Mouse (Mus musculus): ENCODE data around the gene Ffar2. TPM values are rescaled to one million over a fixed set of nuclear protein-coding genes. Genes with fewer than 3 reads are reported as not detected.
A peak's percentile ranks its signal among the peaks of the same experiment; 100 is the strongest.
"Not testable (repeated sequence)": the region's sequence is repeated elsewhere in the genome, so short reads cannot be mapped to it uniquely, and the experiment has no call there.

Ffar2 gene
- polyA plus RNA-seq, 1 experiment from 2014 or later = 0.39 TPM

DNA sequence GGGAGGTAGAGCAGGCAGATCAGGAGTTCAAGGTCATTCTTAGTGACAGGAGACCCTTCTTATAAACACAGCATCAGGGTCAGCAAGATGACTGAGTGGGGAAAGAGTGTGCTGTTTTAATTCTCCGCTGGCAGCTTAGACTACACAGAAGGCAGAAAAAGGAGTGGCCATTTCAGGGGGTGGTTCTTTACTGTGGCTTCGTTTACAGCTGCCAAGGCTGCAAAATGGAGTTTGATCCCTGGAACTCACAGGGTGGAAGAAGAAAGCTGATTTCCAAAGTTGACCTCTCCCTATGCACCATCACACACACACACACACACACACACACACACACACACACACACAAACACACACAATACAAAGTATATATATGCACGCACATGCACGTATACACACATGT lies 17.8 kb upstream of the Ffar2 start:
- Histone ChIP-seq H3K4me3 (ENCODE audit: low read depth, low read length) (no peak overlapping the region), H3K27ac (ENCODE audit: low read depth) (no peak overlapping the region), H3K27me3 (ENCODE audit: insufficient read depth, low read length) (no peaks in the 10 kb centered on the region), H3K4me2 (no peak overlapping the region), H3K36me3 (ENCODE audit: insufficient read depth) (no peaks in the 10 kb centered on the region), H3K9ac (no peak overlapping the region), H3K9me3 (ENCODE audit: low read depth, low read length) (no peaks in the 10 kb centered on the region), H3K4me1 (ENCODE audit: insufficient read depth) (no peaks in the 10 kb centered on the region)
- TF ChIP-seq CTCF (IDR thresholded peaks at IDR 0.05; ENCODE audit: low read depth) = no peak
- DNase-seq = no peak
- WGBS = 67% methylated on average over 4 of the region's 4 CpGs
- ATAC-seq (ENCODE audit: insufficient read depth) = no peak

DNA sequence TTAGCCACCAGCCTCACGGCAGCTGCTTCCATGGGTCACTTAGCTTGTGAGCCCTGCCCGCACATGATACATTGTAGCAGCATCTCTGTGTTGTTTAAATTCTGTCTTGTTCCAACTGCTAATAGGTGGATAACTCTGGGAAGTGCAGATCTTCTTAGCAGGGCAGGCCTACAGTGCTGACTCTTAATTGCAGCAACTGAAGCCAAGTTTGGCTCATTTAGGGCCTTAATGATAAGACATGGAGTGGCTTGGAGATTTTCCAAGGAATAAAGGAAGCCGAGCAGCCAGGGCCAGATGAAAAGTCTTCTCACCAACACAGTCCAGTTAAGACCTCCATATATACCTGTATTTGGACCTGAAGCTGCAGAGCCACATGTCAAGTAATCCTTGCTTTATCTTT lies 16.7 kb upstream of the Ffar2 start:
- peak; percentile 59 for DNase-seq
- H3K36me3 ChIP-seq (ENCODE audit: insufficient read depth) = no peaks in the 10 kb centered on the region
- no peaks in the 10 kb centered on the region for H3K27me3 ChIP-seq (ENCODE audit: insufficient read depth, low read length)
- TF ChIP-seq CTCF (IDR thresholded peaks at IDR 0.05; ENCODE audit: low read depth) = no peak
- H3K27ac ChIP-seq (ENCODE audit: low read depth) = no peak overlapping the region
- 55% methylated on average over 3 of the region's 3 CpGs for WGBS
- no peak overlapping the region for H3K9ac ChIP-seq
- H3K9me3 ChIP-seq (ENCODE audit: low read depth, low read length) = no peaks in the 10 kb centered on the region
- no peaks in the 10 kb centered on the region for H3K4me1 ChIP-seq (ENCODE audit: insufficient read depth)
- ATAC-seq (ENCODE audit: insufficient read depth) = no peak
- H3K4me3 ChIP-seq (ENCODE audit: low read depth, low read length) = no peak overlapping the region
- H3K4me2 ChIP-seq = no peak overlapping the region

GRCm38 (mm10) chr7:30837277-30837676 lies 13.7 kb upstream of the Ffar2 start:
- no peak overlapping the region for H3K4me2 ChIP-seq
- no peaks in the 10 kb centered on the region for H3K4me1 ChIP-seq (ENCODE audit: insufficient read depth)
- H3K27ac ChIP-seq (ENCODE audit: low read depth) = no peak overlapping the region
- no peaks in the 10 kb centered on the region for H3K36me3 ChIP-seq (ENCODE audit: insufficient read depth)
- no peak overlapping the region for H3K4me3 ChIP-seq (ENCODE audit: low read depth, low read length)
- no peaks in the 10 kb centered on the region for H3K27me3 ChIP-seq (ENCODE audit: insufficient read depth, low read length)
- no peaks in the 10 kb centered on the region for H3K9me3 ChIP-seq (ENCODE audit: low read depth, low read length)
- no peak overlapping the region for H3K9ac ChIP-seq
- ATAC-seq (ENCODE audit: insufficient read depth) (no peak), DNase-seq (no peak)
- TF ChIP-seq CTCF (IDR thresholded peaks at IDR 0.05; ENCODE audit: low read depth) = no peak

GRCm38 (mm10) chr7:30832684-30833083 lies 9.1 kb upstream of the Ffar2 start:
- H3K4me1 ChIP-seq (ENCODE audit: insufficient read depth); H3K36me3 ChIP-seq (ENCODE audit: insufficient read depth); H3K9ac ChIP-seq; H3K9me3 ChIP-seq (ENCODE audit: low read depth, low read length); H3K4me3 ChIP-seq (ENCODE audit: low read depth, low read length); H3K27me3 ChIP-seq (ENCODE audit: insufficient read depth, low read length); H3K4me2 ChIP-seq; ATAC-seq (ENCODE audit: insufficient read depth); H3K27ac ChIP-seq (ENCODE audit: low read depth); DNase-seq: not testable (repeated sequence)
- 33% methylated on average over 8 of the region's 11 CpGs for WGBS

DNA sequence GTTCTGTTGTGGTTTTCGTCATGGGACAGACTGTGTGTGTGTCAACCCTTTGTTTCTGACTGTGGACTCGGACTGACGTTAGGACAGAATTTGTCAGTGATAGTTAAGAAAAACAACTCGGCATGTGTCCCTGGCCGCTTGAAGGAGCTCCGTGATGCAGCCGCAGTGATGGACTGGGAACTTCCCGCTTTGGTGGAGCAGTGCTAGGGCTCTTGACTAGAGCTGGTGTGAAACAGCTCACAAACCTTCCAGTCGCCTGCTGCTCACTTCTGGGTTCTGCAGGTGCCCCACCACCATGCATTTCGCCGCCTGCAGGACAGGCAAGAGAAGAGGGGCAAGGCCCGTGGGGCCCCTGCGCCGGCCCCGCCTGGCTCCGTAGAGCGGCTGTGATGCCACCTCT lies 8.7 kb upstream of the Ffar2 start:
- Histone ChIP-seq H3K4me1 (ENCODE audit: insufficient read depth) (no peaks in the 10 kb centered on the region), H3K27ac (ENCODE audit: low read depth) (no peak overlapping the region), H3K9me3 (ENCODE audit: low read depth, low read length) (no peaks in the 10 kb centered on the region), H3K36me3 (ENCODE audit: insufficient read depth) (no peaks in the 10 kb centered on the region), H3K4me2 (no peak overlapping the region), H3K4me3 (ENCODE audit: low read depth, low read length) (no peak overlapping the region), H3K9ac (no peak overlapping the region), H3K27me3 (ENCODE audit: insufficient read depth, low read length) (no peaks in the 10 kb centered on the region)
- ATAC-seq (ENCODE audit: insufficient read depth) = no peak
- TF ChIP-seq CTCF (IDR thresholded peaks at IDR 0.05; ENCODE audit: low read depth) = no peak
- 65% methylated on average over 16 of the region's 17 CpGs for WGBS
- no peak for DNase-seq

- WGBS = 64% methylated on average over 3 of the region's 3 CpGs
- ATAC-seq (ENCODE audit: insufficient read depth) (no peak), DNase-seq (no peak)
- TF ChIP-seq CTCF (IDR thresholded peaks at IDR 0.05; ENCODE audit: low read depth) = no peak
- Histone ChIP-seq H3K27me3 (ENCODE audit: insufficient read depth, low read length) (no peaks in the 10 kb centered on the region), H3K27ac (ENCODE audit: low read depth) (no peak overlapping the region), H3K4me2 (no peak overlapping the region), H3K4me1 (ENCODE audit: insufficient read depth) (no peaks in the 10 kb centered on the region), H3K36me3 (ENCODE audit: insufficient read depth) (no peaks in the 10 kb centered on the region), H3K9me3 (ENCODE audit: low read depth, low read length) (no peaks in the 10 kb centered on the region), H3K9ac (no peak overlapping the region), H3K4me3 (ENCODE audit: low read depth, low read length) (no peak overlapping the region)
Observed at GRCm38 (mm10) chr7:30829428-30829827, 5.9 kb upstream of the Ffar2 start.

DNA sequence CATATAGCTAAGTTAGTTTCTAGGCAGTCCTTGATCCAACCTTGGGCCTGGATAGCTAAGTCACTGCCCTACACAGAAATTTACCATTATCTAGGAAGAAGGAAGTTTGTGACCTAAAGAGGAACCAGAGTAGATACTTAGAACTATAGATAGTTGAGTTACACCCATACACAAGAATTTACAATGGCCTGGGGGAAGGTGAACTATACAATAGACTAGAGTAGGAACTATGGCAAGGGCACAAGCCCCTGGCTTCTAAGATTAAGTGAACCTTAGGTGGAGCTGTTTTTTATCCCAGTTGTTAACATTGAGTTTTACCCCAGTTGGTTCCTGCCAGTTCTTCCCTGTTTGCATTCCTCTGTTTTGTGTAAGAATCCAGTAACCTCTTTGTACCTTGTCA lies 5.3 kb upstream of the Ffar2 start:
- not testable (repeated sequence) for H3K36me3 ChIP-seq (ENCODE audit: insufficient read depth); DNase-seq; H3K9me3 ChIP-seq (ENCODE audit: low read depth, low read length); H3K9ac ChIP-seq; H3K4me2 ChIP-seq; H3K4me1 ChIP-seq (ENCODE audit: insufficient read depth); H3K27ac ChIP-seq (ENCODE audit: low read depth); ATAC-seq (ENCODE audit: insufficient read depth); H3K4me3 ChIP-seq (ENCODE audit: low read depth, low read length); H3K27me3 ChIP-seq (ENCODE audit: insufficient read depth, low read length)

DNA sequence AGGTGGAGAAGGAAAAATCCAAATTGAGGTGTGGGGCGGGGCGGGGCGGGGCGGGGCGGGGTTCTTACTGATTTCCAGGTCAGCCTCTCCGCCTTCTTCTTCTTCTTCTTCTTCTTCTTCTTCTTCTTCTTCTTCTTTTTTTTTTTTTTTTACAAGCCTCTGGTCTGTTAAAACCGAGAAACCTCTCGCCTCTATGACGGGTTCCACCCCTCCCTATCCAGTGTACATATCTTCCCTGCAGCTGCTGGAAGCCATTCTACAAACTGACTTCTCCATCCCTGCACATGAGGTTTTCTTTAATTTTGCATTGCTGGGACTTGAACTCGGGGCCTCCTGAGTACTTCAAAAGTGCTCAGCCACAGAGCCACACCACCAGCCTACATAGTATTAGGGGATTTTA lies 3.1 kb upstream of the Ffar2 start:
- no peak for ATAC-seq (ENCODE audit: insufficient read depth)
- H3K27me3 ChIP-seq (ENCODE audit: insufficient read depth, low read length) = no peaks in the 10 kb centered on the region
- H3K36me3 ChIP-seq (ENCODE audit: insufficient read depth) = no peaks in the 10 kb centered on the region
- DNase-seq = no peak
- no peak overlapping the region for H3K4me3 ChIP-seq (ENCODE audit: low read depth, low read length)
- no peak overlapping the region for H3K4me2 ChIP-seq
- no peaks in the 10 kb centered on the region for H3K4me1 ChIP-seq (ENCODE audit: insufficient read depth)
- WGBS = 86% methylated on average over 10 of the region's 10 CpGs
- H3K9ac ChIP-seq = no peak overlapping the region
- H3K27ac ChIP-seq (ENCODE audit: low read depth) = no peak overlapping the region
- no peak for TF ChIP-seq CTCF (IDR thresholded peaks at IDR 0.05; ENCODE audit: low read depth)
- H3K9me3 ChIP-seq (ENCODE audit: low read depth, low read length) = no peaks in the 10 kb centered on the region

Data from lung, embryonic 14.5 days (tissue).